Mouse (Mus musculus) megakaryocyte, embryonic 14.5 days (primary cell): Measurements from ENCODE around the gene Frmd4b. TPM values are rescaled to one million over a fixed set of nuclear protein-coding genes. Genes with fewer than 3 reads are reported as not detected.
A peak's percentile ranks its signal among the peaks of the same experiment; 100 is the strongest.

ENCODE experiments used
- H3K27me3 ChIP-seq: replicated peaks from 2 replicates; pipeline ENCODE3; 2012; ENCODE audit warnings: inconsistent platforms
- H3K36me3 ChIP-seq: replicated peaks from 2 replicates; pipeline ENCODE3; 2012; ENCODE audit warnings: low read length, inconsistent platforms, mixed read lengths
- H3K4me1 ChIP-seq: 2 replicates; pipeline ENCODE4 v1.6.1; 2012; ENCODE audit warnings: inconsistent platforms
- H3K4me3 ChIP-seq: replicated peaks from 2 replicates; pipeline ENCODE3; 2012; ENCODE audit warnings: moderate library complexity, mild to moderate bottlenecking, inconsistent platforms
- H3K9me3 ChIP-seq: 2 replicates; pipeline ENCODE4 v1.6.1; 2012; ENCODE audit warnings: inconsistent platforms
- FLI1 ChIP-seq: IDR thresholded peaks from 2 replicates; pipeline ENCODE4 v1.6.1; 2012; ENCODE audit warnings: low read length, inconsistent platforms, mixed read lengths
- GATA1 ChIP-seq: IDR thresholded peaks from 3 replicates; pipeline ENCODE4 v1.6.1; 2012; ENCODE audit warnings: mixed read lengths, low read length, inconsistent platforms, borderline replicate concordance
- polyA plus RNA-seq: library from polyadenylated mRNA; stranded (reverse); fragments of >175 nt; gene quantifications from 2 replicates; pipeline ENCODE4 v1.2.3, GENCODE M21; 2012; ENCODE audit warnings: low replicate concordance; ENCODE audit not compliant: insufficient read depth

Gene Frmd4b
- polyA plus RNA-seq, 1 experiment = 9.2 TPM

DNA sequence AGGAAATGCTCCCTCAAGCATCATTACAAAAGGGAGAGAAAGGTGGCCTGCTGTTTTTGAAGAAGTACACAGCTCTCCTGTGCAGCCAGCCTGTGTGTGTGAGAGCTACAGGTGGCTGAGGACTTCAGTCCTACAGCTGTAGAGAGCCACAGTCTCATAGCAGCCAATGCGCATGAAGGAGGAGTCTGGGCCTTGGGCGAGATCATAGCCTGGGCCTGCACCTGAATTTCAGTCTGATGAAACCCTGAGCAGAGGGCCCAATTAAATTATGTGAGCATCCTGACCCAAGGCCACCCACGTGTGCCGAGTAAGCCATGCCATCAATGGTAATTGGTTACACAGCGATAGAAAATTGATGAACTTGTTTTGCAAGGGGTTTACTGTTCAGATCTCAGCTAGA lies 100.4 kb downstream of the Frmd4b start:
- H3K4me3 ChIP-seq = no peak overlapping the region
- peaks cover 17% of the 10 kb centered on the region for H3K4me1 ChIP-seq
- H3K27me3 ChIP-seq = peaks cover 25% of the 10 kb centered on the region
- no peaks in the 10 kb centered on the region for H3K36me3 ChIP-seq
- no peaks in the 10 kb centered on the region for H3K9me3 ChIP-seq
- TF ChIP-seq FLI1 = no peak
- no peak for TF ChIP-seq GATA1

DNA sequence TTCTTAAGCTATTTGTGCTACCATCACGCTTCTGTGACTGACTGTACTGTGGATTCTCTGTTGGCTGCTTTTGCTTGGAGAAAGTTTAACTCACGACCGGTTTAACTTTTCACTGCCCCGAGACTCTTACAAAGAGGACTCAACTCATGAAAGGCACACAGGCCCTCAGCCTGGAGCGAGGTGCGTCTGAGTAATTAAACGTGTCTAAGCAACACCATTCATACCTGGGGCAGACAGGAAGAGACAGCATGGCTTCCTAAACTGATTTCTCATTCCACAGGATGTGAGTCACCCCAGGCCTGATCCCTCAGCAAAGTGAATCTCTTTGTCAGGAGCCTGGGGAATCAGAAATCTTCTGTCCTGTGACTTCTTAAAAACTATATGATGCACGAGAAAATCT lies 106.6 kb downstream of the Frmd4b start:
- H3K36me3 ChIP-seq = no peaks in the 10 kb centered on the region
- TF ChIP-seq FLI1 (no peak), GATA1 (no peak)
- H3K4me1 ChIP-seq = peaks cover 24% of the 10 kb centered on the region
- peaks cover 33% of the 10 kb centered on the region for H3K27me3 ChIP-seq
- H3K4me3 ChIP-seq = no peak overlapping the region
- H3K9me3 ChIP-seq = no peaks in the 10 kb centered on the region

DNA sequence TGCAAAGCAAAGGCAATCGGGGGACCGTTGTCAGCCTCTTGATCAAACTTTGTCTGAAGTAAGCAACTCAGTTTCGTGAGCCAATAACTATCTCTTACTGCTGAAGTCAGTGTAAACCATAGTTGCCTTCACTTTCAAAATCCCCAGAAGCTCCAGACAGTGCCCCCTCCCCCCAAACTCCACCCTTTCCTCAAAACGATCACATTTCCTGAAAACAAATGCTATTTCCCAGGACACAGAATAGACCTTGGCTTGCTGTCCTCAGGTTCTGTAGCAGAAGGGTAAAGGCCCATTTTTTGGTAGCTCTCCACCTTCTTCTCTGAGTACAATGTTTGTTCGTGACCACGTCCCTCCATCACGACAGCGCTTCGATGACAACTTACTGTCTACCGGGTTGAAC lies 107.9 kb downstream of the Frmd4b start:
- Histone ChIP-seq H3K36me3 (no peaks in the 10 kb centered on the region), H3K9me3 (no peaks in the 10 kb centered on the region), H3K4me3 (no peak overlapping the region), H3K27me3 (peaks cover 27% of the 10 kb centered on the region), H3K4me1 (peaks cover 32% of the 10 kb centered on the region)
- TF ChIP-seq FLI1 (no peak), GATA1 (no peak)

DNA sequence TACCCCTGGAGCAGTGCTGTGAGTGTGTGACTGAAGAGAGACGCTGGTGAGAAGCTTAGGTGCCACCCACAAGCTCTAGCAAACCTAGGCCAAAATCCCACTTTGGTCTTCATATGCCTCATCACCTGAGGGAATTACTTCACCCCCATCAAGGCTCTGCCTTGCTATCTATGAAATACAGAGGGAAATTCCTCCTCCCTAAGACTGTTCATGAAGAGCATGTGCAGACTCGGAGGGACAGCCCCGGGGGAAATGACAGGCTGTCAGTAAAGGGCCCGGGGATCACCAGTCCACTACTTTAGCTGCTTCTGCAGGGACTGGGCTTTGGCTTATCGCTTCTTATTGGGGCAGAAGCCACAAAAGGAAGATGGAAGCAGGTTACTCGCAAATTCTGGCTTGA lies 108.9 kb downstream of the Frmd4b start:
- no peak for TF ChIP-seq FLI1
- no peak for TF ChIP-seq GATA1
- no peaks in the 10 kb centered on the region for H3K9me3 ChIP-seq

DNA sequence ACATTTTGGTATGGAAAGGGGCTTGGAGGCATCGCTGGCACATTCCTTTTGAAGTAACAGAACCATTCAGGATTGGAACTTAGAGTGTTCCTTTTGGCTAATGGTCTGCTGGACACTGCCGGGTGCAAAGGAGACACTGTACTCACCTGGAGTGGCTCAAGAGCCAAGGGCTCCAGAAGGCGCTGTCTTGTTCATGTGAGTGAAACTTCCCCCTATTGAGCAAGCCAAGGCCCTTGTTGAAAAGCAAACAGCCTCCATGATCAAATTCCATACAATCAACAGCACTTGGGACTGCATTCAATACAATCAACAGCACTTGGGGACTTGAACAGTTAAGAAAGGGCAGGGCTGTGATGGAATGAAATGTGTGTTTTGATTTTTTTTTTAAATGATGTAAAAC lies 109.4 kb downstream of the Frmd4b start:
- no peak for TF ChIP-seq FLI1
- no peak for TF ChIP-seq GATA1
- H3K9me3 ChIP-seq = no peaks in the 10 kb centered on the region
- H3K4me3 ChIP-seq = no peak overlapping the region
- H3K27me3 ChIP-seq = peaks cover 28% of the 10 kb centered on the region
- H3K36me3 ChIP-seq = no peaks in the 10 kb centered on the region
- H3K4me1 ChIP-seq = peaks cover 40% of the 10 kb centered on the region

More for the DNA sequence above, 108.9 kb downstream of the Frmd4b start:
- peaks cover 27% of the 10 kb centered on the region for H3K27me3 ChIP-seq
- peaks cover 34% of the 10 kb centered on the region for H3K4me1 ChIP-seq
- no peak overlapping the region for H3K4me3 ChIP-seq
- no peaks in the 10 kb centered on the region for H3K36me3 ChIP-seq

DNA sequence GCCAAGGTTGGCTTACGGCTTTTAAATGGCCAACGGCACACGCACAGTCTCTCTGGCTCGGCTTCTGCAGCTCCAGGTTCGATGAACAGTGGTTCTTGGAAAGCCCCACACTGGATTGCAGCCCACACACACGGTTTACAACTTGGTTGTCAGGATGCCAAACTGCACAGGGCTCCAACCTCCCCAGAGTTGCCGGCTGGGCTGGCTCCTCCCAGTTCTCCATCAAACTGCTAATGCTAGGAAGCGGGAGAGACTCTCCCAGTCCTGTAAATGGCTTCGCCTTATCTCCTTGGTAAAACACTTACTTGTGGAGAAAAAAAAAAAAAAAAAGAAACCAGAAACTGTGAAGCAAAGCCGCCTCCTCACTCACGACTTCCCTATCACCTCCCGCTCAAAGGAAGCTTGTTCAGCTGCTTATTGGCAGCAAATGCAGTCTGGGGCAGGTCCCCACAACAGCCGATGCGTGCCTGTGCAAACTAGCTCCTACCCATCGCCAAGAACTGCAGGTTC lies 111.1 kb downstream of the Frmd4b start:
- no peaks in the 10 kb centered on the region for H3K9me3 ChIP-seq
- peaks cover 42% of the 10 kb centered on the region for H3K4me1 ChIP-seq
- TF ChIP-seq FLI1 (no peak), GATA1 (no peak)
- no peaks in the 10 kb centered on the region for H3K36me3 ChIP-seq
- H3K4me3 ChIP-seq = peak overlapping the region; percentile 64
- peaks cover 24% of the 10 kb centered on the region for H3K27me3 ChIP-seq

DNA sequence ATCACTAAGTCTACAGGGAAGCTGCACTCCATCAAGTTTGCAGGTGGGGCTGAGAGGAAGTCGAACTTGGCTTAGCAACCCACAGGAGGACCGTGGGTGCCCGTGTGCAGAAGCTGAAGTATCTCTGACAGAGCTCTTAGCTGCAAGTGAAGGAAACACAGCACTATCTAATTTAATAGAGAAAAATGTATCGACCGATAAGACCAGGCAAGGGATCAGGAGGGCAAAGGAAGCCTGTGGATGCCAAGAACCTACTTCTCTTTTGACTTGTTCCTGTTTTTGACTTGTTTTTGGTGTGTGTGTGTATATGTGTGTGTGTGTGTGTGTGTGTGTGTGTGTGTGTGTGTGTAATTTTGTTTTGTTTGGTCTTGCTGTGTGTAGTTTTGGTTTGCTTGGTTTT lies 112.7 kb downstream of the Frmd4b start:
- no peaks in the 10 kb centered on the region for H3K36me3 ChIP-seq
- peaks cover 20% of the 10 kb centered on the region for H3K27me3 ChIP-seq
- H3K4me3 ChIP-seq = no peak overlapping the region
- no peak for TF ChIP-seq FLI1
- no peak for TF ChIP-seq GATA1
- no peaks in the 10 kb centered on the region for H3K9me3 ChIP-seq
- peaks cover 39% of the 10 kb centered on the region for H3K4me1 ChIP-seq

DNA sequence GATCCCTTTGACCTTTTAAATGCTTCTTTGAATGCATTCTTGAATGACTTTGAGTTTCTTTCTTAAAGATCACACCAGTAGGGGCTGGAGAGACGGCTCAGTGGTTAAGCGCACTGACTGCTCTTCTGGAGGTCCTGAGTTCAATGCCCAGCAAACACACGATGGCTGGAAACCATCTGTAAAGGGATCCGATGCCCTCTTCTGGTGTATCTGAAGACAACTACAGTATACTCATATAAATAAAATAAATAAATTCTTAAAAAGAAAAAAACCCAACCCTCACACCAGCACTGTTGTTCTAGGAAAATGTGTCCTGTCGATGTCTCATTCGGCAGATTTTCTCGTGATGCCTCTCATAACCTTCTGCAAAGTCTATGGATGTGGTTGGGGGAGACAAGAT lies 116.3 kb downstream of the Frmd4b start:
- H3K4me1 ChIP-seq = peaks cover 19% of the 10 kb centered on the region
- H3K4me3 ChIP-seq = no peak overlapping the region
- H3K9me3 ChIP-seq = no peaks in the 10 kb centered on the region
- no peaks in the 10 kb centered on the region for H3K36me3 ChIP-seq
- TF ChIP-seq GATA1 = no peak
- TF ChIP-seq FLI1 = no peak
- H3K27me3 ChIP-seq = peaks cover 9% of the 10 kb centered on the region

DNA sequence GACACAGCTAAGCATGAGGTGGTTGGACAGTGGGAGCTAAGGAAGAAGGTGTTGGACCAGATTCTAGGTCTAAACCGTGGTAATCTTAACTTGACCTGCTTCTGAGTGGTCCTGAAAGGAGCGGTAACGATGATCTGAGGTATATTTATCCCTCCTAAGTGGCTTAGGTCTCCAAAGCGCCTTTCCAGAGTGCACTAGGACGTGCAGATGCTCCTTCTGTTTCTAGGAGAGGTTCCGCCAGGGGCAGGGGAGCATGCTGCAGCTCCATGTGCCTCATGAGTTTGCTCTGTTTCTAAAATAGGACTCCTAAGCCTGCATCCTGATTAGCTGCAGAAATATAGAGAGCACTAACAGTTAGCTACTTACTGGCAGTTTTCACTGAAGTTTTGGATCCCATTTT lies 117.1 kb downstream of the Frmd4b start:
- H3K36me3 ChIP-seq = no peaks in the 10 kb centered on the region
- TF ChIP-seq GATA1 (no peak), FLI1 (no peak)
- H3K4me3 ChIP-seq = no peak overlapping the region
- peaks cover 16% of the 10 kb centered on the region for H3K4me1 ChIP-seq
- H3K9me3 ChIP-seq = no peaks in the 10 kb centered on the region
- peaks cover 11% of the 10 kb centered on the region for H3K27me3 ChIP-seq

DNA sequence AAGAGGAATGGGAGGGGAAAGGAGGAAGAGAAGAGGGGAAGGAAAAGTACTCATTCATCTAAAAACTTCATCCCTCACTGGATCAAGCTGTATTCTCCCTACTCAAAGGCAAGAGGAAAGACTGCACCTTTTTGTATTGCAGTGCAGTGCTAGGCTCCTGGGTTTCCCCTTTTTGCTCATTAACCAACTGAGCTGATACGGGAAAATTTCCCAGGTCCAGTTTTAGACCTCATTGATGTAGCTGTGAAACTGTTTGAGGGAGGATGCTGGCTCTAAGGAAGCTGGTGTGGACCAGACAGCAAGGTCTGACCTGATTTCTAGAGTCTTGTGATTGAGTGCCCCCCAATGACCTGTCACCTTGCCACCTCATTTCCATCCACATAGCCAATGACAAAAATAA lies 121.3 kb downstream of the Frmd4b start:
- H3K4me3 ChIP-seq = no peak overlapping the region
- no peaks in the 10 kb centered on the region for H3K36me3 ChIP-seq
- H3K4me1 ChIP-seq = peaks cover 8% of the 10 kb centered on the region; the same call in 1 of the 2 replicates
- no peak for TF ChIP-seq GATA1
- peaks cover 4% of the 10 kb centered on the region; the same call in 1 of the 2 replicates for H3K9me3 ChIP-seq
- H3K27me3 ChIP-seq = peaks cover 30% of the 10 kb centered on the region

DNA sequence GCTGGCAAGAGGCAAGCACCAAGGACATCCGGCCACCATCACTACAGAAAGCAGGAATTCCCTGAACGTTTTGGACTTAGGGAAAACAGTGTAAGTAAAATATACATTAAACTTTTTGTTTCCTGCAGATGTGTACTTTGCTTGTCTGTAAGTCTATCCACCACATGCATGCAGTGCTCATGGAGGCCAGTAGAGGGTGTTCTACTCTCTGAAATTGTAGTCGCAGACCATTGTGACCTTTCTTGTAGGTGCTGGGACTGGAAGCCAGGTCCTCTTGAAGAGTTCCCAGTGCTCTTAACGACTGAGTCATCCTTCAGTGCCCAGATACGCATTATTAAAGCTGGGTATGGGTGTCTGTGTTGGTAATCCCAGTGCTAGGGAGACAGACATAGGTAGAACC lies 126.3 kb downstream of the Frmd4b start:
- H3K36me3 ChIP-seq = no peaks in the 10 kb centered on the region
- peaks cover 5% of the 10 kb centered on the region; the same call in 1 of the 2 replicates for H3K9me3 ChIP-seq
- H3K4me3 ChIP-seq = no peak overlapping the region
- TF ChIP-seq FLI1 = no peak
- no peak for TF ChIP-seq GATA1
- peaks cover 26% of the 10 kb centered on the region for H3K4me1 ChIP-seq
- peaks cover 65% of the 10 kb centered on the region for H3K27me3 ChIP-seq
